Mouse (Mus musculus) forebrain, embryonic 13.5 days (tissue): ENCODE results near the gene Ubl4b. TPM values are rescaled to one million over a fixed set of nuclear protein-coding genes. Genes with fewer than 3 reads are reported as not detected.

ENCODE experiments used
- ATAC-seq: fragments of 200-750 bp; cut with Nextera tagmentation; 2 replicates; pipeline ENCODE4 v1.8.0; 2017
- H3K27ac ChIP-seq: fragments of 300-500 bp; sonication (generic); 2 replicates; pipeline ENCODE4 v1.5.1; 2015; ENCODE audit warnings: inconsistent platforms, mild to moderate bottlenecking, moderate library complexity
- H3K27me3 ChIP-seq: fragments of 300-500 bp; sonication (generic); 2 replicates; pipeline ENCODE4 v1.6.1; 2015; ENCODE audit warnings: mild to moderate bottlenecking, inconsistent platforms
- H3K36me3 ChIP-seq: fragments of 300-500 bp; sonication (generic); 2 replicates; pipeline ENCODE4 v1.6.1; 2015; ENCODE audit warnings: mild to moderate bottlenecking, inconsistent platforms; ENCODE audit not compliant: poor library complexity, severe bottlenecking
- H3K4me1 ChIP-seq: fragments of 300-500 bp; sonication (generic); 2 replicates; pipeline ENCODE4 v1.6.1; 2015; ENCODE audit warnings: inconsistent platforms
- H3K4me2 ChIP-seq: fragments of 300-500 bp; sonication (generic); 2 replicates; pipeline ENCODE4 v1.6.1; 2015; ENCODE audit warnings: inconsistent platforms, mild to moderate bottlenecking, moderate library complexity
- H3K4me3 ChIP-seq: fragments of 300-500 bp; sonication (generic); 2 replicates; pipeline ENCODE4 v1.5.1; 2015; ENCODE audit warnings: mild to moderate bottlenecking, inconsistent platforms
- H3K9ac ChIP-seq: fragments of 300-500 bp; sonication (generic); 2 replicates; pipeline ENCODE4 v1.6.1; 2015; ENCODE audit warnings: mild to moderate bottlenecking, inconsistent platforms
- H3K9me3 ChIP-seq: fragments of 300-500 bp; sonication (generic); replicated peaks from 2 replicates; pipeline ENCODE4 v1.6.1; 2016; ENCODE audit warnings: inconsistent platforms
- WGBS: fragments of 180-500 bp; shearing (Covaris S2); methylation state at CpG from one replicate; pipeline ENCODE4 v1.1.7; 2015; 5-methylcytosine and 5-hydroxymethylcytosine counted together
- polyA plus RNA-seq: library from polyadenylated mRNA; unstranded; fragments of >200 nt; fragmentation: Nextera tagmentation; extraction: Ambion mirVana; gene quantifications from 2 replicates; pipeline ENCODE4 v1.2.1, GENCODE M21; 2015

The Ubl4b gene
- polyA plus RNA-seq, 1 experiment from 2014 or later = not detected

GRCm38 (mm10) chr3:107511416-107511815, 43.5 kb downstream of the Ubl4b start:
- Histone ChIP-seq H3K4me2 (no peak overlapping the region), H3K9me3 (no peaks in the 10 kb centered on the region), H3K27me3 (peaks cover 9% of the 10 kb centered on the region), H3K36me3 (no peaks in the 10 kb centered on the region), H3K4me1 (peaks cover 20% of the 10 kb centered on the region), H3K27ac (no peak overlapping the region), H3K4me3 (no peak overlapping the region), H3K9ac (no peak overlapping the region)
- ATAC-seq = no peak
- 88% methylated on average over 3 of the region's 3 CpGs for WGBS

- H3K36me3 ChIP-seq = no peaks in the 10 kb centered on the region
- peaks cover 37% of the 10 kb centered on the region for H3K4me1 ChIP-seq
- H3K9me3 ChIP-seq = no peaks in the 10 kb centered on the region
- H3K9ac ChIP-seq = no peak overlapping the region
- no peak overlapping the region for H3K4me2 ChIP-seq
- H3K27ac ChIP-seq = no peak overlapping the region
- WGBS = 83% methylated on average over 8 of the region's 8 CpGs
- ATAC-seq = no peak
- no peak overlapping the region for H3K4me3 ChIP-seq
- H3K27me3 ChIP-seq = no peaks in the 10 kb centered on the region
Observed at GRCm38 (mm10) chr3:107508696-107509095, 46.2 kb downstream of the Ubl4b start.

GRCm38 (mm10) chr3:107507966-107508365, 46.9 kb downstream of the Ubl4b start:
- WGBS = 88% methylated on average over 9 of the region's 9 CpGs
- ATAC-seq = no peak
- Histone ChIP-seq H3K9me3 (no peaks in the 10 kb centered on the region), H3K9ac (no peak overlapping the region), H3K4me2 (no peak overlapping the region), H3K27me3 (no peaks in the 10 kb centered on the region), H3K36me3 (no peaks in the 10 kb centered on the region), H3K4me3 (no peak overlapping the region), H3K4me1 (peaks cover 37% of the 10 kb centered on the region), H3K27ac (no peak overlapping the region)

- H3K4me2 ChIP-seq = no peak overlapping the region
Observed at GRCm38 (mm10) chr3:107506531-107506930, 48.3 kb downstream of the Ubl4b start.

GRCm38 (mm10) chr3:107505464-107506367, 49.2 kb downstream of the Ubl4b start:
- 13% methylated on average over 4 of the region's 4 CpGs for WGBS
- peak; percentile 77 for ATAC-seq
- H3K9ac ChIP-seq = no peak overlapping the region
- H3K36me3 ChIP-seq = no peaks in the 10 kb centered on the region
- peak overlapping the region; percentile 14 for H3K4me2 ChIP-seq
- H3K27ac ChIP-seq = peak overlapping the region; percentile 84
- peaks cover 56% of the 10 kb centered on the region for H3K4me1 ChIP-seq
- no peaks in the 10 kb centered on the region for H3K27me3 ChIP-seq
- H3K9me3 ChIP-seq = no peaks in the 10 kb centered on the region
- no peak overlapping the region for H3K4me3 ChIP-seq

More at GRCm38 (mm10) chr3:107506531-107506930, 48.3 kb downstream of the Ubl4b start:
- Histone ChIP-seq H3K36me3 (no peaks in the 10 kb centered on the region), H3K27ac (peak overlapping the region; percentile 84), H3K27me3 (no peaks in the 10 kb centered on the region), H3K4me1 (peaks cover 48% of the 10 kb centered on the region), H3K9ac (no peak overlapping the region), H3K9me3 (no peaks in the 10 kb centered on the region), H3K4me3 (no peak overlapping the region)
- ATAC-seq = no peak
- 49% methylated on average over 4 of the region's 4 CpGs for WGBS

- Histone ChIP-seq H3K4me3 (no peak overlapping the region), H3K9ac (no peak overlapping the region), H3K27me3 (no peaks in the 10 kb centered on the region), H3K27ac (no peak overlapping the region), H3K4me2 (no peak overlapping the region), H3K9me3 (no peaks in the 10 kb centered on the region), H3K4me1 (peaks cover 56% of the 10 kb centered on the region), H3K36me3 (peaks cover 5% of the 10 kb centered on the region; the same call in 1 of the 2 replicates)
- ATAC-seq = no peak
- WGBS = 71% methylated on average over 1 of the region's 1 CpGs
Observed at GRCm38 (mm10) chr3:107504542-107504941, 50.3 kb downstream of the Ubl4b start.

- 84% methylated on average over 2 of the region's 2 CpGs for WGBS
- H3K4me1 ChIP-seq = peaks cover 55% of the 10 kb centered on the region
- no peak overlapping the region for H3K27ac ChIP-seq
- no peaks in the 10 kb centered on the region for H3K27me3 ChIP-seq
- no peaks in the 10 kb centered on the region for H3K9me3 ChIP-seq
- H3K36me3 ChIP-seq = peaks cover 10% of the 10 kb centered on the region; the same call in 1 of the 2 replicates
- H3K4me2 ChIP-seq = no peak overlapping the region
- ATAC-seq = no peak
- H3K4me3 ChIP-seq = no peak overlapping the region
- no peak overlapping the region for H3K9ac ChIP-seq
Observed at GRCm38 (mm10) chr3:107503716-107504115, 51.2 kb downstream of the Ubl4b start.

Other genes starting within 250 kb of the Ubl4b start
- gene Rbm15, start 221.4 kb downstream of the Ubl4b start, polyA plus RNA-seq = 14.8 and 15.4 TPM in 2 replicates
- 0.25 and 0.38 TPM in 2 replicates for gene Kcnc4, start 95.5 kb downstream of the Ubl4b start, polyA plus RNA-seq
- gene Slc6a17, start 37.1 kb downstream of the Ubl4b start, polyA plus RNA-seq = 9.6 and 11.2 TPM in 2 replicates
- gene Alx3, start 40.0 kb upstream of the Ubl4b start, polyA plus RNA-seq = 2.3 and 2.9 TPM in 2 replicates
- gene Gm10961, start 76.2 kb upstream of the Ubl4b start, polyA plus RNA-seq = not detected in 2 replicates
- 110 and 122 TPM in 2 replicates for gene Strip1, start 76.6 kb upstream of the Ubl4b start, polyA plus RNA-seq
- 98.6 and 106 TPM in 2 replicates for gene Ahcyl1, start 141.5 kb upstream of the Ubl4b start, polyA plus RNA-seq
- gene Csf1, start 205.4 kb upstream of the Ubl4b start, polyA plus RNA-seq = 4.5 and 4.9 TPM in 2 replicates